Mouse (Mus musculus) large intestine, adult 2 months (tissue): ENCODE results near the gene Edar. TPM values are rescaled to one million over a fixed set of nuclear protein-coding genes. Genes with fewer than 3 reads are reported as not detected.
"Not testable (repeated sequence)": the region's sequence is repeated elsewhere in the genome, so short reads cannot be mapped to it uniquely, and the experiment has no call there.

Source experiments
- DNase-seq: peaks from one replicate; pipeline ENCODE4 v3.0.0-alpha.2; 2012; ENCODE audit warnings: low read depth, low spot score
- WGBS: fragments of 180-500 bp; shearing (Covaris S2); methylation state at CpG from one replicate; pipeline ENCODE4 v1.1.7; 2018; 5-methylcytosine and 5-hydroxymethylcytosine counted together
- polyA plus RNA-seq: library from polyadenylated mRNA; depleted of rRNA; stranded (reverse); fragments of >200 nt; gene quantifications from 2 replicates; pipeline ENCODE4 v1.2.3, GENCODE M21; 2012; rRNA removed

Edar gene
- polyA plus RNA-seq, result 0.30 and 0.49 TPM in 2 replicates

GRCm38 (mm10) chr10:58675533-58675932, at the start of gene Edar:
Gene Edar (minus strand): TSS chr10:58675654.
- WGBS, result 4% methylated on average over 20 of the region's 20 CpGs

GRCm38 (mm10) chr10:58718110-58718509, 42.7 kb upstream of the Edar start, which contains the start of gene Gm17542:
Gene Gm17542 (minus strand): TSS chr10:58718210.
- not testable (repeated sequence) for DNase-seq

More at GRCm38 (mm10) chr10:58675533-58675932, at the start of gene Edar:
- DNase-seq, result no peak

GRCm38 (mm10) chr10:58714789-58715148, 39.3 kb upstream of the Edar start:
- 61% methylated on average over 3 of the region's 3 CpGs for WGBS
- no peak for DNase-seq

DNA sequence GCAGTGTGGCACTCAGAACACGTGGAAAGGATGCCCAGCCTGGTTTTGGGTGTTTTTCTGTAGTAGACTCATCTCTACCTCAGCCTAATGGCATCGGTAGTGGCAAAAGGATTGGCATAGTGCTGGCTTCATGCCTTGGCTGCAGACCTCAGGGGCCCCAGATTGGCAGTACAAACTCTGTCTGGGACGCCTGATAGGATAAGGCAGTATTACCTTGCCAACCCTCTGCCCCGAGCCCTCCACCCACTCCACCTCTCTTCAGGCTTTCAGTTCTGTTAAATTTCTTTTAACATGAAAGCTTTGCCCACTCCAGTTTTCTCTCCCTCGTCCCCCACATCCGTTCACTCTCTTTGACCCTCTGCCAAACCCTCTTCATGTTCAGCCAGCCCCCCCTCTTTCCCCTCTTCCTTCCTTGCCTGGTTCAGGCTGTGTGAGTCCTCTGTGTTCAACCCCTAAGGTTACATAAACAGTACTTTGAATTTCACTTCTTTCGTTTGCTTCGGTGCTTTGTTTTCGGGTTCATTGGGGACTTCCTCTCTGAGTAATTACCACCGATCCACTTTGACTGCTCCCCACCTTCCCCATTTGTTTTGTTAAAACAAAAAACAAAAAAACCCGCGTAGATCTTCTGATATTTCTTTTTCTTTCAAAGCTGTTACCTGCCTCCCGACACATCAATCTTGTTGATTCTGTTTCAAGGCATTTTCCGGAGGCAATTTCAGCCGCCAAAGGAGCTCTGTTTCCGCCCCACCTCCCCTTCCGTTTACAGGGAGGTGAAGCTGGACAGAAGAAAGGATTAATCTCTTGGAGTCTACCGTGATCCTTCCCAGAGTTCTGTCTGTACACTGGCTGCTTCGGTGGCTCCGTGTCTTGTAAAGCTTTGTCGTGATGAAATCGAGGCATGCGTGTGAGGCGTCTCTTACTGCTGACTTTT, 38.7 kb upstream of the Edar start:
- no peak for DNase-seq
- 26% methylated on average over 24 of the region's 24 CpGs for WGBS

GRCm38 (mm10) chr10:58713225-58713624, 37.8 kb upstream of the Edar start:
- no peak for DNase-seq
- WGBS, result 88% methylated on average over 7 of the region's 7 CpGs

DNA sequence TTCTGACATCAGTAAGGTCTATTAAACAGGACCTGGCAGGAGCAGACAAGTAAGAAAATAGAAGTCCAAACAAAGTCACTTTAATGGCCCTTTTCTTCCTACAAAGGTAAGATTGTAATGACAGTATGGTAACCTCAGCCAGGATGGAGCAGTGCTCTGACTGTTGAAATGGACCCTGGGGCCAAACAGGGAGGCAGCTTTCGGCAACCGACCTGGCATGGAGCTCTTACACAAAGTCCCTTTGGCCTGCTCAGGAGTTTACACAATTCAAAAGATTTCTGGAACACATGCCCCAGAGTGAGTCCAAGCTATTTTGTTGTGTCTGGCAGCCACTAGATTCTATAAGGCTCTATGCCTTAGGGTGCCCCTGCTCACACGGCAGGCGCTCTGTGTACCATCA, 33.6 kb upstream of the Edar start:
- 90% methylated on average over 4 of the region's 4 CpGs for WGBS
- no peak for DNase-seq

GRCm38 (mm10) chr10:58700578-58700977, 25.1 kb upstream of the Edar start:
- 49% methylated on average over 6 of the region's 6 CpGs for WGBS

GRCm38 (mm10) chr10:58700160-58700559, 24.7 kb upstream of the Edar start:
- no peak for DNase-seq
- 31% methylated on average over 4 of the region's 4 CpGs for WGBS

More at GRCm38 (mm10) chr10:58700578-58700977, 25.1 kb upstream of the Edar start:
- DNase-seq, result no peak

GRCm38 (mm10) chr10:58698955-58699354, 23.5 kb upstream of the Edar start:
- WGBS, result 86% methylated on average over 4 of the region's 4 CpGs
- DNase-seq, result no peak

GRCm38 (mm10) chr10:58691051-58691450, 15.6 kb upstream of the Edar start:
- 55% methylated on average over 7 of the region's 7 CpGs for WGBS
- DNase-seq, result no peak

DNA sequence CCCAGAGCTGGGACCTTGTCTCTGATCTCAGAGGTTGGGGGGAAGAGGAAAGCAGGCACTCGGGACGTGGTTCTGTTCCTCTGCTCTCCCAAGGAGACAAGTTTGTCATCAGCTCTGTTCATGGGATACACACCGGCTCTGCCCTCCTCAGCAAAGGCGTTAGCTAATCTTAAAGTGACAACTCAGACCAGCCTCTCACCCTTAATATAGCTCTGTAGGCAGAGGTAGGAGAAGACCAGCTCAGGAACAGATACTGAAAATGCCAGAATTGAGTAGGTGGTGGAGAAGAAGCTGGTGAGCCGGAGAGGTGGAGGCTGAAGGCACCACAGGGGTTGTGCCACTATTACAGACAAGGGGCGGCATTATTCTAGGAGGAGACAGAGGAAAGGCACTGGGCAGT, 3.8 kb upstream of the Edar start:
- no peak for DNase-seq
- WGBS, result 82% methylated on average over 6 of the region's 6 CpGs

DNA sequence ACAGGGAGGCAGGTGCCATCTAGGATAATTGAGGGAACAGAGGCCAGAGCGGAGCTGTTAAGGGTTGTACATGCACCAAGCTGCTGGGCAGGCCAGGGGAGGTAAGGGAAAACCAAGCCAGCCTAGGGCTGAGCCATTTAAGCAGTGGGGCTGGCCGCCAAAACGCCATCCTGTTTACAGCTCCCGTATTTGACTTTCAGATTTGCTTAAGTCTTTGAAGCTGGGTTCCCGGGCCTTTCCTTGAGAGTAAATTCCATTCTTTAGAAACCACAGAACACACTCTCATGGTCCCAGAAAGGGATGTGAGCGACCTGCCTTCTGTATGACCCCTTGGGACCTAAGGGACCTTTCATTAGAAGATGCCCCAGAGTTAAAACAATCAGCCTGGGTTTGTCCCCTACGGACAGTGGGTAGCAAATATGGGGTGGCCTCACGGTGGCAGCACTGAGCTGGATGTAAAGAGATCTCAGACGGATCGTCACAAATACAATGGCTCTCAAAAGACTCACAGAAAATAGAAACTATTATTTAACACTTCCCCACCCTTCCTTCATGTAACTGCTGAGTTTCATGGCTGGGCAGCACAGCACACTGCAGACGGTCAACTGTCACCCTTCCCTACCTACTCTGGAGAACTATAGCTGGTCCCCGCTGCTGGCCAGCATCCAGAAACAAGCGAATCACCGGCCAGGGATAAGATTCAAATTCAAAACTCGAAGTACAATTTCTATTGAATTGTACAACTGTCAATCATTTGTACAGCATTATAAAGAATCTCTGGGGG, 2.0 kb downstream of the Edar start:
- no peak for DNase-seq
- 27% methylated on average over 15 of the region's 15 CpGs for WGBS

DNA sequence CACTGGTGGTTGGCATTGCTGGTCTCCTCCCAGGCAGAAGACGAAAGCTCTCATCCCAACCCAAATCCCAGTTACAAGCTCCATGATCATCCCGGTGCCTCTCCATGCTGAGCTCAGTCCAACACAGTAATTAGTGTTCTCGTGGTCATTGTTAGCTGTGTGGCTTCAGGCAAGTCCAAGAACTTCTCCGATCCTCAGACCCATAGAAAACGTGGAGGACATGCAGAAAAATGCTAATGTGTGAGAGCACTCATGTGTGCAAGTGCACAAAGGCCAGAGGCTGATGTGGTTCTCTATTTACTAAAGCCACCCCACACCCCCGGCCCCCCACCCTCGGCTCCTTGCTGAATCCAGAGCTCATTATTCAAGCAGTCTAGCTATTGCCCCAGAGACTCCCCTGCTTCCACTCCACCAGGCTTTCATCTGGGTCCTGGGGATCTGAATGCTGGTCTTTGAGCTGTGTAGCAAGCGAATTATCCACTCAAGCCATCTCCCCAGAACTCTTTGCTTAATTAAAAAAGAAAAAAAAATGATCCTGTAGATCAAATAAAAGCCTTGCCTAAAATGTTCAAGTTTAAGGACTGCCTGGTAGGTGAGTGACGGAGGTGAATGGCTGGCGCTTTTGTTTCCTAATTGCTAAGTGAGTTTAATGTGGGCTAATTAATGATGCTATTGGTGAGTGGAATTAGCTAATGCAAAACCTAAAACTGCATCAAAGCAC, 2.7 kb downstream of the Edar start:
- WGBS, result 70% methylated on average over 10 of the region's 10 CpGs
- no peak for DNase-seq

DNA sequence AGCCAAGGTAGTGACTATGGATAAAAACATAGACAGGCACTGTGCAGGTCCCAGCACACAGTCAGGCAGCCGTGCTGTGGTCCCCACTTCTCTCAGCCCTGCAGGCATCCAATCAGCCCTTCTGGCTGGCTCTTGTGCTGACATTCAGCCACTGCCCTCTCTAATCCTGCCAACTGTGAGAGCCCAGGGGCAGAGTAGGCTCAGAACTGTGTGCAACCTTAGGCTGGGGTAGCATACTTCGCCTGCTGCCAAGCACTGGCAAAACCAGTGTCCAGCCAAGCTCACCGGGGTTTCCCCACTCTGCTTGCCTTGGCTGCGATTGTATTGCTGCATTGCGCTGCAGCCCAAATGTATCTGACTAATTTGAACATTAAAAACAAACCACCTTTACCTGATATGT, 11.6 kb downstream of the Edar start:
- WGBS, result 83% methylated on average over 5 of the region's 5 CpGs

GRCm38 (mm10) chr10:58663417-58663816, 12.0 kb downstream of the Edar start:
- no peak for DNase-seq
- WGBS, result 70% methylated on average over 6 of the region's 6 CpGs

More for the DNA sequence above, 11.6 kb downstream of the Edar start:
- DNase-seq, result no peak

DNA sequence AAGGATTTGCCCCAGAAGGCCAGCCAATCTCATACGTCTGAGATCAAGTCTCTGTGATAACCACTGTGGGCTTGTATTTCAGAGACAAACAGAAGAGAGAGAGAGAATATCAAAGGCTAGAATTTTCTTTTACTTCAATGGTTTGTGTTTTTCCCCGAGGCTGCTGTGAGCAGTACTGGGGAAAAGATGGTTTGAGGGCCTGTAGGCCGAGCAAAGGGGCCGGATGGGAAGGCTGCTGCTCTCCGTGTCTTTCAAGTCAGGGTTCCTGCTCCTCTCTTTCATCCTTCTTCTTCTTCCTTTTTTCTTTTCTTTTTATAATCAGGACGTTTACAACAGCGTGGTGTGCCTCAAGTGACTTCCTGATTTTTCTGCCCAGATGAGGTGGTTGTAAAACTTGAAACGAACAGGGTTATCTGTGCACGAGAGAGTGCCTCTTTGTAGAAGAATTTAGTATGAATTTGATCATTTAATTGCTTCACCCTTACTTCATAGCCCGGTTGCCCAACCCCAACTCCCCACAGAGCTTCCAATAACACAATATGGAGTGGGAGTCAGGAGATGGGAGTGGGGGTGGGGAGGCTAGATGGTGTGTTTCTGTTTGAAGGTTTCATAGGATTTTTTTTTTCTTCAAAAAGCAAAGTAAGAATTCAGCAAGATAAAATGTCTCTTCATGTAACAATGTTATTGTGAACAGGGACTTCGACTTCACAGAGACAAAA, 16.0 kb downstream of the Edar start:
- WGBS, result 28% methylated on average over 11 of the region's 11 CpGs
- no peak for DNase-seq

GRCm38 (mm10) chr10:58657731-58658130, 17.7 kb downstream of the Edar start:
- no peak for DNase-seq
- 16% methylated on average over 2 of the region's 2 CpGs for WGBS

DNA sequence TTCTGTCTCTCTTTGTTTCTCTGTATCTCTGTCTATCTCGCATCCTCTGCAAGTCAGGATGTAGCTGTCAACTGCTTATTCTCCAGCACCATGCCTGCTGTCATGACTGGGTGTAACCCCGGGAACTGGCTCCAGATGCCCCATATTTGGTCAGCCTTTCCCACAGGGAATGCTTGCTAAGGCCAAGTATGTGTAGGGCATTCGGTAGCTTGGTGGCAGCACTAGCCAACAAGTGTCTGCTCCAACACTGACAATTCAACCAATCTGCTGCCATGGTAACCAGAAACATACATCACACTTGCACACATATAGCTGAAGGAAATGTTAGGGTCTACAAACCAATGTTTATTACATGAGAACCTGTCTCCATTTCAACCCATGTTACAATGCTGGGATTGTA, 21.8 kb downstream of the Edar start:
- no peak for DNase-seq
- WGBS, result 50% methylated on average over 3 of the region's 3 CpGs
